Mouse (Mus musculus) C2C12 (cell line): Measurements from ENCODE around the gene Cops4. TPM values are rescaled to one million over a fixed set of nuclear protein-coding genes. Genes with fewer than 3 reads are reported as not detected.

Experiments used
- H3K27me3 ChIP-seq: one replicate; pipeline ENCODE4 v1.6.1; 2011; ENCODE audit not compliant: control insufficient read depth, insufficient read depth, insufficient read length
- H3K36me3 ChIP-seq: one replicate; pipeline ENCODE4 v1.6.1; 2011; ENCODE audit not compliant: control insufficient read depth, insufficient read depth
- H3K4me3 ChIP-seq: one replicate; pipeline ENCODE4 v1.5.1; 2011; ENCODE audit warnings: mild to moderate bottlenecking, control low read depth; ENCODE audit not compliant: poor library complexity, insufficient read depth, severe bottlenecking
- H3K79me2 ChIP-seq: one replicate; pipeline ENCODE4 v1.6.1; 2011; ENCODE audit not compliant: control insufficient read depth, insufficient read depth
- H3K79me3 ChIP-seq: one replicate; pipeline ENCODE4 v1.6.1; 2011; ENCODE audit warnings: low read depth, control low read depth
- H3ac ChIP-seq: one replicate; pipeline ENCODE3; 2011; ENCODE audit warnings: low read depth; ENCODE audit not compliant: control insufficient read depth, insufficient read length
- CEBPB ChIP-seq: IDR thresholded peaks from one replicate; pipeline ENCODE4 v1.6.1; 2011; ENCODE audit warnings: low read depth, mild to moderate bottlenecking, control low read depth, moderate library complexity
- CTCF ChIP-seq: IDR thresholded peaks from one replicate; pipeline ENCODE4 v1.5.1; 2011; ENCODE audit not compliant: control insufficient read depth, insufficient read depth, insufficient read length
- FOSL1 ChIP-seq: IDR thresholded peaks from one replicate; pipeline ENCODE4 v1.8.0; 2011; ENCODE audit warnings: mild to moderate bottlenecking, low read length; ENCODE audit not compliant: poor library complexity, insufficient read depth, severe bottlenecking
- MAX ChIP-seq: IDR thresholded peaks from one replicate; pipeline ENCODE4 v1.6.1; 2011; ENCODE audit warnings: mild to moderate bottlenecking, control low read depth
- MYOD1 ChIP-seq: IDR thresholded peaks from one replicate; pipeline ENCODE4 v1.6.1; 2011; ENCODE audit warnings: low read depth; ENCODE audit not compliant: control insufficient read depth, insufficient read length
- MYOG ChIP-seq: IDR thresholded peaks from one replicate; pipeline ENCODE4 v1.6.1; 2011; ENCODE audit not compliant: control insufficient read depth, insufficient read length; ENCODE audit errors: extremely low read depth
- USF1 ChIP-seq: IDR thresholded peaks from one replicate; pipeline ENCODE4 v1.6.1; 2011; ENCODE audit warnings: low read depth, mild to moderate bottlenecking, control low read depth, moderate library complexity
- polyA plus RNA-seq: library from polyadenylated mRNA; unstranded; fragments of >200 nt; fragmentation: generic; extraction: Trizol; gene quantifications from one replicate; pipeline ENCODE4 v1.2.1, GENCODE M21; 2012; ENCODE audit warnings: missing spikeins

Gene Cops4
- polyA plus RNA-seq, 1 experiment, result 85.6 TPM

GRCm38 (mm10) chr5:100523331-100523730 lies 5.2 kb downstream of the Cops4 start:
- Histone ChIP-seq H3K36me3 (peaks cover 15% of the 10 kb centered on the region), H3K79me2 (peaks cover 94% of the 10 kb centered on the region), H3K27me3 (no peaks in the 10 kb centered on the region), H3K79me3 (peaks cover 72% of the 10 kb centered on the region), H3K4me3 (no peak overlapping the region), H3ac (no peak overlapping the region)
- TF ChIP-seq MYOD1 (no peak), FOSL1 (no peak), MAX (no peak), USF1 (no peak), CEBPB (no peak), MYOG (no peak), CTCF (no peak)

- TF ChIP-seq CEBPB (no peak), FOSL1 (no peak), MAX (no peak), MYOD1 (no peak), CTCF (no peak), USF1 (no peak), MYOG (no peak)
- Histone ChIP-seq H3K79me2 (peaks cover 78% of the 10 kb centered on the region), H3ac (no peak overlapping the region), H3K36me3 (peaks cover 28% of the 10 kb centered on the region), H3K4me3 (no peak overlapping the region), H3K27me3 (no peaks in the 10 kb centered on the region), H3K79me3 (peaks cover 58% of the 10 kb centered on the region)
Measured at GRCm38 (mm10) chr5:100524921-100525320, 6.8 kb downstream of the Cops4 start.

- H3K79me2 ChIP-seq, result peaks cover 71% of the 10 kb centered on the region
- peaks cover 32% of the 10 kb centered on the region for H3K36me3 ChIP-seq
- H3K27me3 ChIP-seq, result no peaks in the 10 kb centered on the region
- no peak overlapping the region for H3K4me3 ChIP-seq
- H3ac ChIP-seq, result no peak overlapping the region
- peaks cover 51% of the 10 kb centered on the region for H3K79me3 ChIP-seq
- TF ChIP-seq CTCF (no peak), CEBPB (no peak), USF1 (no peak), MYOD1 (no peak), MYOG (no peak), MAX (no peak), FOSL1 (no peak)
Measured at GRCm38 (mm10) chr5:100525620-100526019, 7.5 kb downstream of the Cops4 start.

GRCm38 (mm10) chr5:100526164-100526563 lies 8.1 kb downstream of the Cops4 start:
- Histone ChIP-seq H3K79me3 (peaks cover 48% of the 10 kb centered on the region), H3K36me3 (peaks cover 38% of the 10 kb centered on the region), H3K79me2 (peaks cover 65% of the 10 kb centered on the region), H3K27me3 (no peaks in the 10 kb centered on the region), H3ac (no peak overlapping the region), H3K4me3 (no peak overlapping the region)
- TF ChIP-seq MAX (no peak), MYOD1 (no peak), USF1 (no peak), CEBPB (no peak), FOSL1 (no peak), MYOG (no peak), CTCF (no peak)

GRCm38 (mm10) chr5:100535826-100536225 lies 17.7 kb downstream of the Cops4 start:
- TF ChIP-seq CEBPB, result no peak
- Histone ChIP-seq H3ac (no peak overlapping the region), H3K4me3 (no peak overlapping the region), H3K36me3 (peaks cover 71% of the 10 kb centered on the region), H3K79me2 (no peaks in the 10 kb centered on the region), H3K79me3 (no peaks in the 10 kb centered on the region), H3K27me3 (no peaks in the 10 kb centered on the region)

- Histone ChIP-seq H3K36me3 (peaks cover 71% of the 10 kb centered on the region), H3K79me3 (no peaks in the 10 kb centered on the region)
Measured at GRCm38 (mm10) chr5:100536638-100537037, 18.5 kb downstream of the Cops4 start.

More at GRCm38 (mm10) chr5:100536638-100537037, 18.5 kb downstream of the Cops4 start:
- TF ChIP-seq CEBPB, result no peak
- TF ChIP-seq CTCF, result no peak
- TF ChIP-seq FOSL1, result no peak
- TF ChIP-seq USF1, result no peak
- TF ChIP-seq MYOG, result no peak
- no peak for TF ChIP-seq MYOD1
- TF ChIP-seq MAX, result no peak
- Histone ChIP-seq H3K79me2 (no peaks in the 10 kb centered on the region), H3ac (no peak overlapping the region), H3K4me3 (no peak overlapping the region), H3K27me3 (no peaks in the 10 kb centered on the region)
